Mouse (Mus musculus) embryonic facial prominence, embryonic 11.5 days (tissue): ENCODE measurements around the gene Tyr. TPM values are rescaled to one million over a fixed set of nuclear protein-coding genes. Genes with fewer than 3 reads are reported as not detected.
"Not testable (repeated sequence)": the region's sequence is repeated elsewhere in the genome, so short reads cannot be mapped to it uniquely, and the experiment has no call there.

Experiments used
- ATAC-seq: fragments of 200-750 bp; cut with Nextera tagmentation; replicated peaks from 2 replicates; pipeline ENCODE4 v1.8.0; 2017; ENCODE audit warnings: low read depth; ENCODE audit not compliant: insufficient number of reproducible peaks, low FRiP score, low TSS enrichment
- DNase-seq: peaks from one replicate; pipeline ENCODE4 v3.0.0-alpha.2; 2015; ENCODE audit warnings: low spot score
- H3K27ac ChIP-seq: fragments of 300-500 bp; sonication (generic); replicated peaks from 2 replicates; pipeline ENCODE4 v1.5.1; 2014; ENCODE audit warnings: mild to moderate bottlenecking, low read depth, low read length, control low read depth
- H3K27me3 ChIP-seq: fragments of 300-500 bp; sonication (generic); 2 replicates; pipeline ENCODE4 v1.6.1; 2014; ENCODE audit warnings: mild to moderate bottlenecking, low read length, moderate library complexity, mixed read lengths; ENCODE audit not compliant: control insufficient read depth, insufficient read depth
- H3K36me3 ChIP-seq: fragments of 300-500 bp; sonication (generic); replicated peaks from 2 replicates; pipeline ENCODE4 v1.6.1; 2014; ENCODE audit warnings: low read depth, mild to moderate bottlenecking, low read length, moderate library complexity, mixed read lengths; ENCODE audit not compliant: control insufficient read depth, insufficient read depth
- H3K4me1 ChIP-seq: fragments of 300-500 bp; sonication (generic); 2 replicates; pipeline ENCODE4 v1.6.1; 2014; ENCODE audit warnings: low read length, mixed read lengths; ENCODE audit not compliant: control insufficient read depth, insufficient read depth
- H3K4me2 ChIP-seq: fragments of 300-500 bp; sonication (generic); 2 replicates; pipeline ENCODE4 v1.6.1; 2014; ENCODE audit warnings: low read depth, mild to moderate bottlenecking, control low read depth, low read length, moderate library complexity
- H3K4me3 ChIP-seq: fragments of 300-500 bp; sonication (generic); 2 replicates; pipeline ENCODE4 v1.5.1; 2014; ENCODE audit warnings: low read depth, low read length, control low read depth
- H3K9ac ChIP-seq: fragments of 300-500 bp; sonication (generic); replicated peaks from 2 replicates; pipeline ENCODE4 v1.6.1; 2014; ENCODE audit warnings: mild to moderate bottlenecking, control low read depth, low read length
- H3K9me3 ChIP-seq: fragments of 300-500 bp; sonication (generic); replicated peaks from 2 replicates; pipeline ENCODE4 v1.6.1; 2016; ENCODE audit warnings: mild to moderate bottlenecking, low read length, inconsistent platforms, mixed read lengths; ENCODE audit not compliant: control insufficient read depth
- WGBS: fragments of 180-500 bp; shearing (Covaris S2); extraction: QIAGEN DNeasy Blood & Tissue Kit; methylation state at CpG from one replicate; pipeline ENCODE4 v1.1.7; 2014; 5-methylcytosine and 5-hydroxymethylcytosine counted together
- polyA plus RNA-seq: library from polyadenylated mRNA; unstranded; fragments of >200 nt; fragmentation: Nextera tagmentation; extraction: Ambion mirVana; gene quantifications from 2 replicates; pipeline ENCODE4 v1.2.1, GENCODE M21; 2014

The Tyr gene
- polyA plus RNA-seq: 1.9 and 4.2 TPM in 2 replicates

- Histone ChIP-seq H3K9ac (no peak within 1 kb of the TSS), H3K4me2 (no peak within 1 kb of the TSS), H3K4me3 (no peak within 1 kb of the TSS), H3K9me3 (no peaks in the 10 kb centered on the region), H3K27ac (no peak within 1 kb of the TSS), H3K27me3 (no peaks in the 10 kb centered on the region), H3K4me1 (no peaks in the 10 kb centered on the region), H3K36me3 (no peaks in the 10 kb centered on the region)
- DNase-seq: no peak
- ATAC-seq: no peak
Observed at GRCm38 (mm10) chr7:87493412-87493811, at the start of gene Tyr. TSS of gene Tyr (minus strand) at chr7:87493512.

GRCm38 (mm10) chr7:87539031-87539430 is 45.7 kb upstream of the Tyr start:
- Histone ChIP-seq H3K27ac (no peak overlapping the region), H3K4me3 (no peak overlapping the region), H3K9ac (no peak overlapping the region), H3K9me3 (no peaks in the 10 kb centered on the region), H3K4me1 (no peaks in the 10 kb centered on the region), H3K27me3 (no peaks in the 10 kb centered on the region), H3K4me2 (no peak overlapping the region), H3K36me3 (no peaks in the 10 kb centered on the region)
- DNase-seq: no peak
- no peak for ATAC-seq

- Histone ChIP-seq H3K9ac (no peak overlapping the region), H3K9me3 (no peaks in the 10 kb centered on the region), H3K36me3 (no peaks in the 10 kb centered on the region), H3K27me3 (no peaks in the 10 kb centered on the region), H3K4me2 (no peak overlapping the region), H3K4me1 (no peaks in the 10 kb centered on the region), H3K27ac (no peak overlapping the region), H3K4me3 (no peak overlapping the region)
- ATAC-seq: no peak
- WGBS: 25% methylated on average over 4 of the region's 4 CpGs
- no peak for DNase-seq
Observed at GRCm38 (mm10) chr7:87494124-87494682, 891 bp upstream of the Tyr start.

- no peak for DNase-seq
- ATAC-seq: no peak
- no peaks in the 10 kb centered on the region for H3K36me3 ChIP-seq
- no peak overlapping the region for H3K27ac ChIP-seq
- H3K27me3 ChIP-seq: no peaks in the 10 kb centered on the region
- H3K4me2 ChIP-seq: no peak overlapping the region
- no peaks in the 10 kb centered on the region for H3K9me3 ChIP-seq
- H3K4me1 ChIP-seq: no peaks in the 10 kb centered on the region
- no peak overlapping the region for H3K9ac ChIP-seq
- 76% methylated on average over 3 of the region's 3 CpGs for WGBS
- no peak overlapping the region for H3K4me3 ChIP-seq
Observed at GRCm38 (mm10) chr7:87488024-87488423, 5.3 kb downstream of the Tyr start.

GRCm38 (mm10) chr7:87413271-87413670 is 80.0 kb downstream of the Tyr start:
- ATAC-seq: no peak
- Histone ChIP-seq H3K36me3 (no peaks in the 10 kb centered on the region), H3K9me3 (no peaks in the 10 kb centered on the region), H3K27ac (no peak overlapping the region), H3K4me1 (no peaks in the 10 kb centered on the region), H3K27me3 (no peaks in the 10 kb centered on the region), H3K9ac (no peak overlapping the region), H3K4me2 (no peak overlapping the region), H3K4me3 (no peak overlapping the region)
- DNase-seq: no peak
- WGBS: 79% methylated on average over 1 of the region's 1 CpGs

GRCm38 (mm10) chr7:87411373-87411772 is 81.9 kb downstream of the Tyr start:
- H3K9ac ChIP-seq, H3K27me3 ChIP-seq, H3K27ac ChIP-seq, H3K4me3 ChIP-seq, H3K4me2 ChIP-seq, H3K36me3 ChIP-seq, H3K9me3 ChIP-seq, ATAC-seq, H3K4me1 ChIP-seq: not testable (repeated sequence)
- 8% methylated on average over 4 of the region's 4 CpGs for WGBS
- peak; percentile 14 for DNase-seq

- Histone ChIP-seq H3K27me3 (no peaks in the 10 kb centered on the region), H3K9me3 (no peaks in the 10 kb centered on the region), H3K4me1 (no peaks in the 10 kb centered on the region), H3K4me2 (no peak overlapping the region), H3K27ac (no peak overlapping the region), H3K36me3 (no peaks in the 10 kb centered on the region), H3K4me3 (no peak overlapping the region), H3K9ac (no peak overlapping the region)
- ATAC-seq (no peak), DNase-seq (no peak)
- 92% methylated on average over 7 of the region's 7 CpGs for WGBS
Observed at GRCm38 (mm10) chr7:87397023-87397422, 96.3 kb downstream of the Tyr start.

GRCm38 (mm10) chr7:87374935-87375334 is 118.4 kb downstream of the Tyr start:
- no peak overlapping the region for H3K4me3 ChIP-seq
- no peaks in the 10 kb centered on the region for H3K4me1 ChIP-seq
- H3K9me3 ChIP-seq: no peaks in the 10 kb centered on the region
- no peak overlapping the region for H3K27ac ChIP-seq
- H3K36me3 ChIP-seq: no peaks in the 10 kb centered on the region
- no peak for DNase-seq
- H3K9ac ChIP-seq: no peak overlapping the region
- 46% methylated on average over 2 of the region's 2 CpGs for WGBS
- no peak for ATAC-seq
- H3K4me2 ChIP-seq: no peak overlapping the region
- no peaks in the 10 kb centered on the region for H3K27me3 ChIP-seq
